Mouse (Mus musculus): ENCODE data around the gene Unc13b. TPM values are rescaled to one million over a fixed set of nuclear protein-coding genes. Genes with fewer than 3 reads are reported as not detected.

Unc13b gene
- polyA plus RNA-seq, 1 experiment from 2014 or later: 13.0 TPM

- Histone ChIP-seq H3K4me3 (ENCODE audit: low read length) (peak overlapping the region; percentile 38), H3K27me3 (replicated peaks; ENCODE audit: control insufficient read depth, insufficient read depth, low read length) (no peaks in the 10 kb centered on the region), H3K4me2 (ENCODE audit: low read length) (peak overlapping the region; percentile 61), H3K9me3 (ENCODE audit: control insufficient read depth, low read length) (no peaks in the 10 kb centered on the region), H3K9ac (ENCODE audit: low read depth, low read length) (peak overlapping the region; percentile 58), H3K4me1 (ENCODE audit: control insufficient read depth, insufficient read depth, low read depth, low read length) (peaks cover 3% of the 10 kb centered on the region), H3K27ac (ENCODE audit: low read depth, low read length) (peak overlapping the region; percentile 72), H3K36me3 (ENCODE audit: control insufficient read depth, insufficient read depth, low read length) (no peaks in the 10 kb centered on the region)
- WGBS: 25% methylated on average over 6 of the region's 6 CpGs
- ATAC-seq: peak; percentile 52
Observed at GRCm38 (mm10) chr4:43209673-43210072, 150.9 kb downstream of the Unc13b start.

- no peaks in the 10 kb centered on the region for H3K9me3 ChIP-seq (ENCODE audit: control insufficient read depth, low read length)
- no peak overlapping the region for H3K27ac ChIP-seq (ENCODE audit: low read depth, low read length)
- H3K4me3 ChIP-seq (ENCODE audit: low read length): no peak overlapping the region
- no peaks in the 10 kb centered on the region for H3K4me1 ChIP-seq (ENCODE audit: control insufficient read depth, insufficient read depth, low read depth, low read length)
- ATAC-seq: no peak
- WGBS: 86% methylated on average over 3 of the region's 3 CpGs
- H3K9ac ChIP-seq (ENCODE audit: low read depth, low read length): no peak overlapping the region
- H3K4me2 ChIP-seq (ENCODE audit: low read length): no peak overlapping the region
- no peaks in the 10 kb centered on the region for H3K27me3 ChIP-seq (replicated peaks; ENCODE audit: control insufficient read depth, insufficient read depth, low read length)
- no peaks in the 10 kb centered on the region for H3K36me3 ChIP-seq (ENCODE audit: control insufficient read depth, insufficient read depth, low read length)
Observed at GRCm38 (mm10) chr4:43216491-43216890, 157.7 kb downstream of the Unc13b start.

- no peak overlapping the region for H3K27ac ChIP-seq (ENCODE audit: low read depth, low read length)
- no peaks in the 10 kb centered on the region for H3K36me3 ChIP-seq (ENCODE audit: control insufficient read depth, insufficient read depth, low read length)
- no peaks in the 10 kb centered on the region for H3K27me3 ChIP-seq (replicated peaks; ENCODE audit: control insufficient read depth, insufficient read depth, low read length)
- ATAC-seq: no peak
- H3K4me1 ChIP-seq (ENCODE audit: control insufficient read depth, insufficient read depth, low read depth, low read length): no peaks in the 10 kb centered on the region
- H3K9ac ChIP-seq (ENCODE audit: low read depth, low read length): no peak overlapping the region
- no peak overlapping the region for H3K4me2 ChIP-seq (ENCODE audit: low read length)
- 100% methylated on average over 1 of the region's 1 CpGs for WGBS
- H3K4me3 ChIP-seq (ENCODE audit: low read length): no peak overlapping the region
- H3K9me3 ChIP-seq (ENCODE audit: control insufficient read depth, low read length): no peaks in the 10 kb centered on the region
Observed at GRCm38 (mm10) chr4:43217997-43218396, 159.2 kb downstream of the Unc13b start.

DNA sequence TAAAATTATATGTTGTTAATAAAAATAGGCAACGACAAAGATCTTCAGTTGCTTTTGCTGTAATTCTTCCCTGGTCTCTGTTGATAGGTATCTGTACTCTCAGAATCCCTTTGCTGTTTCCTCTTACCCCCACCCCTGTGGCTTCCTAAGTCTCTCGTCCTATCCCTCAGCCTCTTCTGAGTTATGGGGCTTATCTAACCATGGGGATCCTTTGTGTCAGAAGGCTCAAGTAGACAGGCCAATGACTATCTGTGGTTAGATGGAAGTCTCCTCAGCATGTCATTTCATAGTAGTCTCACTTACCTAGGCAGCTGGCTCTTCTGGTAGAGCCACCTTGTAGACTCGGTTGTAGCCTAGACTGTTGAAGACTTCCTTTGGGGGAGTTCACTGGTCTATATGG is 173.1 kb downstream of the Unc13b start:
- Histone ChIP-seq H3K9me3 (ENCODE audit: control insufficient read depth, low read length) (no peaks in the 10 kb centered on the region), H3K4me2 (ENCODE audit: low read length) (no peak overlapping the region), H3K27ac (ENCODE audit: low read depth, low read length) (no peak overlapping the region), H3K4me1 (ENCODE audit: control insufficient read depth, insufficient read depth, low read depth, low read length) (no peaks in the 10 kb centered on the region), H3K27me3 (replicated peaks; ENCODE audit: control insufficient read depth, insufficient read depth, low read length) (no peaks in the 10 kb centered on the region), H3K9ac (ENCODE audit: low read depth, low read length) (no peak overlapping the region), H3K36me3 (ENCODE audit: control insufficient read depth, insufficient read depth, low read length) (peaks cover 3% of the 10 kb centered on the region), H3K4me3 (ENCODE audit: low read length) (no peak overlapping the region)
- no peak for ATAC-seq
- WGBS: 92% methylated on average over 3 of the region's 3 CpGs

DNA sequence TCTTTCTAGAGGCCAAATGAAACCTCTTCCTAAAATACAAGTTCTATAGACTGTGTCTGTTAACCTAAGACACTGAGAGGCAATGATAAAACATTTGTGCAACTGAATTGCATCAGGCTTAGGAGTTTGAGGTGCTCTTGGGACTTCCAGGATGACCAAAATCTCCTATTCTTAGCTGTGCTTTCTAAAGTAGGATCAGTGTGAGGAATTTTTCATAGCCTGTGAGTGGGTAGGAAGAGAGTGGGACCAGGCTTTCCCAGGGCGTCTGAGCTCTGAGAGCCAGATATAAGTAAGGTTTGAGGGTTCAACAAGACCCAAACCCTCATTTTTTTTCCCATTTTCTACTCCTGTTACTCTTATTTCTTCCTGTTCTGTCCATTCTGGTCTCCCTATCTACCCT is 174.2 kb downstream of the Unc13b start:
- ATAC-seq: no peak

GRCm38 (mm10) chr4:43233489-43233888 is 174.7 kb downstream of the Unc13b start:
- Histone ChIP-seq H3K36me3 (ENCODE audit: control insufficient read depth, insufficient read depth, low read length) (peaks cover 9% of the 10 kb centered on the region), H3K9me3 (ENCODE audit: control insufficient read depth, low read length) (no peaks in the 10 kb centered on the region), H3K9ac (ENCODE audit: low read depth, low read length) (no peak overlapping the region), H3K4me1 (ENCODE audit: control insufficient read depth, insufficient read depth, low read depth, low read length) (no peaks in the 10 kb centered on the region), H3K27ac (ENCODE audit: low read depth, low read length) (no peak overlapping the region), H3K4me2 (ENCODE audit: low read length) (no peak overlapping the region), H3K27me3 (replicated peaks; ENCODE audit: control insufficient read depth, insufficient read depth, low read length) (no peaks in the 10 kb centered on the region), H3K4me3 (ENCODE audit: low read length) (no peak overlapping the region)
- ATAC-seq: no peak
- WGBS: 92% methylated on average over 6 of the region's 6 CpGs

More for the DNA sequence above, 174.2 kb downstream of the Unc13b start:
- Histone ChIP-seq H3K27ac (ENCODE audit: low read depth, low read length) (no peak overlapping the region), H3K4me1 (ENCODE audit: control insufficient read depth, insufficient read depth, low read depth, low read length) (no peaks in the 10 kb centered on the region), H3K36me3 (ENCODE audit: control insufficient read depth, insufficient read depth, low read length) (peaks cover 4% of the 10 kb centered on the region), H3K9ac (ENCODE audit: low read depth, low read length) (no peak overlapping the region), H3K9me3 (ENCODE audit: control insufficient read depth, low read length) (no peaks in the 10 kb centered on the region), H3K4me3 (ENCODE audit: low read length) (no peak overlapping the region), H3K27me3 (replicated peaks; ENCODE audit: control insufficient read depth, insufficient read depth, low read length) (no peaks in the 10 kb centered on the region), H3K4me2 (ENCODE audit: low read length) (no peak overlapping the region)
- 88% methylated on average over 1 of the region's 1 CpGs for WGBS

DNA sequence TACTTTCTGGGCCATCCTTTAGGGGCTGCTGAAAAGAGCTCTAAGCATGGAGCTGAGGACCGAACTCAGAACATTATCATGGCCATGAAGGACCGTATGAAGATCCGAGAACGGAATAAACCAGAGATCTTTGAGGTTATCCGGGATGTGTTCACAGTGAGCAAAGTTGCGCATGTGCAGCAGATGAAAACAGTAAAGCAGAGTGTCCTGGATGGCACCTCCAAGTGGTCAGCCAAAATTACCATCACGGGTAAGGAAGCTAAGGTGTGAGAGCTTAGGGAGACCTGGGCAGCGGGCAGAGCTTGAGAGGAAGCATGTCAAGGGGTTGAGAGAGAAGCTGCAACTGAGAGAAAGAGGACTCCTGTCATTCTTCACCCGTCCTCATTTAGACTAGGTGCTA is 178.1 kb downstream of the Unc13b start:
- no peaks in the 10 kb centered on the region for H3K9me3 ChIP-seq (ENCODE audit: control insufficient read depth, low read length)
- peaks cover 14% of the 10 kb centered on the region for H3K36me3 ChIP-seq (ENCODE audit: control insufficient read depth, insufficient read depth, low read length)
- 94% methylated on average over 9 of the region's 9 CpGs for WGBS

GRCm38 (mm10) chr4:43240716-43241115 is 182.0 kb downstream of the Unc13b start:
- no peaks in the 10 kb centered on the region for H3K4me1 ChIP-seq (ENCODE audit: control insufficient read depth, insufficient read depth, low read depth, low read length)
- no peak overlapping the region for H3K9ac ChIP-seq (ENCODE audit: low read depth, low read length)
- no peak overlapping the region for H3K4me3 ChIP-seq (ENCODE audit: low read length)
- no peaks in the 10 kb centered on the region for H3K27me3 ChIP-seq (replicated peaks; ENCODE audit: control insufficient read depth, insufficient read depth, low read length)
- no peak for ATAC-seq
- H3K4me2 ChIP-seq (ENCODE audit: low read length): no peak overlapping the region
- no peaks in the 10 kb centered on the region for H3K9me3 ChIP-seq (ENCODE audit: control insufficient read depth, low read length)
- 95% methylated on average over 1 of the region's 1 CpGs for WGBS
- peaks cover 14% of the 10 kb centered on the region for H3K36me3 ChIP-seq (ENCODE audit: control insufficient read depth, insufficient read depth, low read length)
- H3K27ac ChIP-seq (ENCODE audit: low read depth, low read length): no peak overlapping the region

More for the DNA sequence above, 178.1 kb downstream of the Unc13b start:
- Histone ChIP-seq H3K27ac (ENCODE audit: low read depth, low read length) (no peak overlapping the region), H3K4me2 (ENCODE audit: low read length) (no peak overlapping the region), H3K9ac (ENCODE audit: low read depth, low read length) (no peak overlapping the region), H3K27me3 (replicated peaks; ENCODE audit: control insufficient read depth, insufficient read depth, low read length) (no peaks in the 10 kb centered on the region), H3K4me1 (ENCODE audit: control insufficient read depth, insufficient read depth, low read depth, low read length) (no peaks in the 10 kb centered on the region), H3K4me3 (ENCODE audit: low read length) (no peak overlapping the region)
- no peak for ATAC-seq

GRCm38 (mm10) chr4:43244022-43244421 is 185.3 kb downstream of the Unc13b start:
- H3K4me1 ChIP-seq (ENCODE audit: control insufficient read depth, insufficient read depth, low read depth, low read length): no peaks in the 10 kb centered on the region
- no peak overlapping the region for H3K4me2 ChIP-seq (ENCODE audit: low read length)
- no peak overlapping the region for H3K4me3 ChIP-seq (ENCODE audit: low read length)
- peaks cover 7% of the 10 kb centered on the region for H3K36me3 ChIP-seq (ENCODE audit: control insufficient read depth, insufficient read depth, low read length)
- H3K27me3 ChIP-seq (replicated peaks; ENCODE audit: control insufficient read depth, insufficient read depth, low read length): no peaks in the 10 kb centered on the region
- no peak overlapping the region for H3K9ac ChIP-seq (ENCODE audit: low read depth, low read length)
- no peak for ATAC-seq
- no peak overlapping the region for H3K27ac ChIP-seq (ENCODE audit: low read depth, low read length)
- no peaks in the 10 kb centered on the region for H3K9me3 ChIP-seq (ENCODE audit: control insufficient read depth, low read length)
- WGBS: 51% methylated on average over 2 of the region's 2 CpGs

GRCm38 (mm10) chr4:43245776-43246175 is 187.0 kb downstream of the Unc13b start:
- no peak overlapping the region for H3K27ac ChIP-seq (ENCODE audit: low read depth, low read length)
- no peak for ATAC-seq
- H3K9ac ChIP-seq (ENCODE audit: low read depth, low read length): no peak overlapping the region
- peaks cover 7% of the 10 kb centered on the region; the same call in 1 of the 2 replicates for H3K36me3 ChIP-seq (ENCODE audit: control insufficient read depth, insufficient read depth, low read length)
- H3K9me3 ChIP-seq (ENCODE audit: control insufficient read depth, low read length): no peaks in the 10 kb centered on the region
- no peaks in the 10 kb centered on the region for H3K4me1 ChIP-seq (ENCODE audit: control insufficient read depth, insufficient read depth, low read depth, low read length)
- no peaks in the 10 kb centered on the region for H3K27me3 ChIP-seq (replicated peaks; ENCODE audit: control insufficient read depth, insufficient read depth, low read length)
- no peak overlapping the region for H3K4me3 ChIP-seq (ENCODE audit: low read length)
- no peak overlapping the region for H3K4me2 ChIP-seq (ENCODE audit: low read length)
- 96% methylated on average over 4 of the region's 4 CpGs for WGBS
